ENCODE assay signal across 17 mouse cellular contexts in genomic region chr8:109436056-109436455, GRCm38 (mm10). TPM values are rescaled to one million over a fixed set of nuclear protein-coding genes. Genes with fewer than 3 reads are reported as not detected.
DNase-seq lines count a peak whose midpoint lies in the region; ATAC-seq lines count a peak whose summit lies in the region.
"Had no signal": no experiment of that assay in that cellular context is flagged by ENCODE, and none has a peak within 500 bp of the region (broad histone marks: within the 10 kb centered on the region; RNA-seq: fewer than 3 reads in every experiment).

No protein-coding gene starts in this region.

- no peak overlapping the region for H3K27ac ChIP-seq in heart, embryonic 13.5 days (replicated peaks)
- peak overlapping the region; percentile 65 for H3K27ac ChIP-seq in hindbrain, embryonic 11.5 days (ENCODE audit: low read depth, low read length)
- H3K27ac ChIP-seq in midbrain, embryonic 14.5 days (replicated peaks; ENCODE audit: low read depth, low read length), result peak overlapping the region; percentile 85
- H3K27ac ChIP-seq: embryonic facial prominence, embryonic 12.5 days; limb, embryonic 15.5 days had no signal

- no peak overlapping the region for H3K9ac ChIP-seq in heart, embryonic 13.5 days
- H3K9ac ChIP-seq in hindbrain, embryonic 11.5 days (ENCODE audit: low read depth, low read length), result no peak overlapping the region
- H3K9ac ChIP-seq in midbrain, embryonic 14.5 days (replicated peaks; ENCODE audit: low read length), result no peak overlapping the region
- H3K9ac ChIP-seq: embryonic facial prominence, embryonic 12.5 days; limb, embryonic 15.5 days had no signal

- H3K4me1 ChIP-seq in heart, embryonic 13.5 days, result no peaks in the 10 kb centered on the region
- no peaks in the 10 kb centered on the region; the same call in 1 of the 2 replicates for H3K4me1 ChIP-seq in hindbrain, embryonic 11.5 days (replicated peaks; ENCODE audit: control insufficient read depth, insufficient read depth, low read length)
- H3K4me1 ChIP-seq in midbrain, embryonic 14.5 days (ENCODE audit: control insufficient read depth, insufficient read depth, low read length), result 0 out of 2 replicates have a peak, but pooled peaks cover 2% of the 10 kb centered on the region
- H3K4me1 ChIP-seq: embryonic facial prominence, embryonic 12.5 days had no signal

- no peaks in the 10 kb centered on the region for H3K36me3 ChIP-seq in heart, embryonic 13.5 days
- no peaks in the 10 kb centered on the region for H3K36me3 ChIP-seq in hindbrain, embryonic 11.5 days (ENCODE audit: control insufficient read depth, insufficient read depth, low read length)
- H3K36me3 ChIP-seq in midbrain, embryonic 14.5 days (ENCODE audit: control insufficient read depth, insufficient read depth, low read length), result no peaks in the 10 kb centered on the region
- H3K36me3 ChIP-seq: embryonic facial prominence, embryonic 12.5 days; G1E; limb, embryonic 15.5 days had no signal

- 85% methylated on average over 4 of the region's 4 CpGs for WGBS in heart, embryonic 13.5 days
- 89% methylated on average over 4 of the region's 4 CpGs for WGBS in hindbrain, embryonic 11.5 days
- WGBS in midbrain, embryonic 14.5 days, result 92% methylated on average over 4 of the region's 4 CpGs

- no peaks in the 10 kb centered on the region for H3K9me3 ChIP-seq in heart, embryonic 13.5 days
- no peaks in the 10 kb centered on the region for H3K9me3 ChIP-seq in hindbrain, embryonic 11.5 days (ENCODE audit: control insufficient read depth, low read length)
- H3K9me3 ChIP-seq in midbrain, embryonic 14.5 days (ENCODE audit: control insufficient read depth, low read length), result no peaks in the 10 kb centered on the region
- H3K9me3 ChIP-seq: limb, embryonic 15.5 days had no signal

- ATAC-seq in heart, embryonic 13.5 days (ENCODE audit: extremely low read depth, insufficient number of reproducible peaks, low FRiP score, low TSS enrichment), result no peak
- ATAC-seq in hindbrain, embryonic 11.5 days (ENCODE audit: low FRiP score), result no peak
- no peak for ATAC-seq in midbrain, embryonic 14.5 days (ENCODE audit: low FRiP score, low TSS enrichment)
- ATAC-seq: activated CD4-positive, CD25-positive, alpha-beta regulatory T cell, adult 4 months had no signal

- DNase-seq in heart, adult 8-10 months (ENCODE audit: low spot score), result no peak
- DNase-seq in MN1 (ENCODE audit: low spot score), result peak; percentile 14
- no peak for DNase-seq in hindbrain, embryonic 11.5 days (ENCODE audit: low spot score)
- DNase-seq in midbrain, embryonic 14.5 days, result no peak
- no peak for DNase-seq in Muller cell, postnatal 12 days (ENCODE audit: inconsistent ontology term)
- DNase-seq in testis, postnatal 10 days (ENCODE audit: low spot score), result no peak
- DNase-seq in spleen, postnatal 4 days (ENCODE audit: low spot score in 2 of 2), result no peak
- DNase-seq: cerebellum, adult 8-10 months; heart, adult 18-20 months; kidney, postnatal 14 days had no signal

- no peaks in the 10 kb centered on the region for H3K27me3 ChIP-seq in heart, embryonic 13.5 days (replicated peaks)
- H3K27me3 ChIP-seq in hindbrain, embryonic 11.5 days (ENCODE audit: control insufficient read depth, insufficient read depth, low read length), result no peaks in the 10 kb centered on the region
- H3K27me3 ChIP-seq in midbrain, embryonic 14.5 days (ENCODE audit: control insufficient read depth, insufficient read depth, low read length), result no peaks in the 10 kb centered on the region
- H3K27me3 ChIP-seq: embryonic facial prominence, embryonic 12.5 days; limb, embryonic 15.5 days had no signal

- H3K4me2 ChIP-seq in heart, embryonic 13.5 days, result peak overlapping the region; percentile 54; the same call in 1 of the 2 replicates
- no peak overlapping the region for H3K4me2 ChIP-seq in hindbrain, embryonic 11.5 days (replicated peaks; ENCODE audit: low read depth, low read length)
- H3K4me2 ChIP-seq in midbrain, embryonic 14.5 days (ENCODE audit: low read length), result no peak overlapping the region; the same call in 1 of the 2 replicates
- H3K4me2 ChIP-seq: embryonic facial prominence, embryonic 12.5 days had no signal

- H3K4me3 ChIP-seq in heart, embryonic 13.5 days, result no peak overlapping the region
- no peak overlapping the region for H3K4me3 ChIP-seq in hindbrain, embryonic 11.5 days (ENCODE audit: low read depth, low read length)
- no peak overlapping the region for H3K4me3 ChIP-seq in midbrain, embryonic 14.5 days (replicated peaks; ENCODE audit: low read depth, low read length)
- H3K4me3 ChIP-seq: embryonic facial prominence, embryonic 12.5 days had no signal

RNA-seq across cellular contexts. Expression of gene Pmfbp1, which starts 57.8 kb away (rescaled TPM):
- 0.06 and 0.13 TPM in 2 replicates for polyA plus RNA-seq in heart, embryonic 13.5 days (2015; fragmentation: Nextera tagmentation; extraction: Ambion mirVana)
- total RNA-seq in heart, adult 8-10 months (2022), result not detected
- 2.9 and 4.7 TPM in 2 replicates for polyA plus RNA-seq in hindbrain, embryonic 11.5 days (2014; fragmentation: Nextera tagmentation; extraction: Ambion mirVana)
- polyA plus RNA-seq in midbrain, embryonic 14.5 days (2014; fragmentation: Nextera tagmentation; extraction: Ambion mirVana), result 3.3 and 3.5 TPM in 2 replicates
- total RNA-seq: heart, adult 18-20 months; hematopoietic stem cell, adult 5-6 weeks; megakaryocyte progenitor cell, adult 5-6 weeks had no signal
- polyA plus RNA-seq: activated CD4-positive, CD25-positive, alpha-beta regulatory T cell, adult 4 months; embryonic facial prominence, embryonic 12.5 days; G1E had no signal
